14 mouse cellular contexts compared by ENCODE assay signal in genomic region chr2:24923561-24923960, GRCm38 (mm10). TPM values are rescaled to one million over a fixed set of nuclear protein-coding genes. Genes with fewer than 3 reads are reported as not detected.
DNase-seq lines count a peak whose midpoint lies in the region; ATAC-seq and TF ChIP-seq lines count a peak whose summit lies in the region.
"Had no signal": no experiment of that assay in that cellular context is flagged by ENCODE, and none has a peak within 500 bp of the region (broad histone marks: within the 10 kb centered on the region; RNA-seq: fewer than 3 reads in every experiment).

No protein-coding gene starts in this region.

- TF ChIP-seq CTCF in heart, adult 2 months (IDR thresholded peaks at IDR 0.05) = peak; percentile 65
- peak; percentile 56 for TF ChIP-seq CTCF in lung, embryonic 14.5 days (IDR thresholded peaks at IDR 0.05; ENCODE audit: low read depth)
- 0 out of 2 replicates have a peak, but pooled peaks have one; percentile 9 for TF ChIP-seq CTCF in bone marrow, adult 2 months (IDR thresholded peaks at IDR 0.05; ENCODE audit: control insufficient read depth, insufficient read depth, low read length)

- no peak for TF ChIP-seq EP300 in heart, adult 2 months (IDR thresholded peaks at IDR 0.05; ENCODE audit: insufficient read depth, low read depth, low read length)

- no peak overlapping the region for H3K4me2 ChIP-seq in lung, embryonic 14.5 days
- H3K4me2 ChIP-seq: hindbrain, embryonic 15.5 days; neural tube, embryonic 13.5 days had no signal

- H3K4me3 ChIP-seq in heart, adult 2 months = no peak overlapping the region
- no peak overlapping the region for H3K4me3 ChIP-seq in lung, embryonic 14.5 days (ENCODE audit: low read depth, low read length)
- H3K4me3 ChIP-seq in bone marrow, adult 2 months (replicated peaks; ENCODE audit: control insufficient read depth, low read depth, low read length) = no peak overlapping the region
- H3K4me3 ChIP-seq: erythroblast, embryonic 14.5 days; hindbrain, embryonic 15.5 days; neural tube, embryonic 13.5 days had no signal

- WGBS in heart, adult 2 months = 31% methylated on average over 2 of the region's 2 CpGs
- 39% methylated on average over 2 of the region's 2 CpGs for WGBS in lung, embryonic 14.5 days
- WGBS in bone marrow, adult 2 months = 60% methylated on average over 2 of the region's 2 CpGs

- no peak for TF ChIP-seq POLR2A in heart, adult 2 months (IDR thresholded peaks at IDR 0.05; ENCODE audit: insufficient read depth, low read depth, low read length)
- no peak for TF ChIP-seq POLR2A in bone marrow, adult 2 months (IDR thresholded peaks at IDR 0.05; ENCODE audit: borderline replicate concordance, control insufficient read depth, low read depth, low read length)

- H3K27ac ChIP-seq in heart, adult 2 months = no peak overlapping the region
- H3K27ac ChIP-seq in lung, embryonic 14.5 days (ENCODE audit: low read depth) = no peak overlapping the region
- H3K27ac ChIP-seq in bone marrow, adult 2 months (ENCODE audit: control insufficient read depth, insufficient read depth, low read depth, low read length, poor library complexity) = no peak overlapping the region
- H3K27ac ChIP-seq: hindbrain, embryonic 15.5 days; macrophage; neural tube, embryonic 13.5 days had no signal

- no peaks in the 10 kb centered on the region for H3K27me3 ChIP-seq in heart, adult 2 months (ENCODE audit: control insufficient read depth, insufficient read depth, low read length)
- no peaks in the 10 kb centered on the region for H3K27me3 ChIP-seq in lung, embryonic 14.5 days (ENCODE audit: insufficient read depth, low read length)
- H3K27me3 ChIP-seq: hindbrain, embryonic 15.5 days; neural tube, embryonic 13.5 days had no signal

- no peaks in the 10 kb centered on the region for H3K36me3 ChIP-seq in heart, adult 2 months (ENCODE audit: control insufficient read depth, insufficient read depth, low read length)
- no peaks in the 10 kb centered on the region for H3K36me3 ChIP-seq in lung, embryonic 14.5 days (ENCODE audit: insufficient read depth)

- no peaks in the 10 kb centered on the region for H3K9me3 ChIP-seq in lung, embryonic 14.5 days (ENCODE audit: low read depth, low read length)
- H3K9me3 ChIP-seq: hindbrain, embryonic 15.5 days; neural tube, embryonic 13.5 days had no signal

- no peak for ATAC-seq in lung, embryonic 14.5 days (ENCODE audit: insufficient read depth)

- intact Hi-C loops in heart, adult 2 months (cut with DNase I) = no loop called here

- no peak for DNase-seq in heart, adult 2 months
- no peak for DNase-seq in heart, adult 11 months
- DNase-seq in lung, embryonic 14.5 days = peak; percentile 64
- no peak for DNase-seq in lung, postnatal 25 days (ENCODE audit: low spot score)
- peak; percentile 51 for DNase-seq in retina, postnatal 1 day
- no peak for DNase-seq in neural tube, embryonic 10.5 days (ENCODE audit: extremely low spot score, low spot score)
- no peak for DNase-seq in thymus, postnatal 14 days
- DNase-seq: cerebellum, adult 11 months; thymus, postnatal 4 days had no signal

- H3K9ac ChIP-seq in heart, adult 2 months (ENCODE audit: low read depth, low read length) = no peak overlapping the region
- no peak overlapping the region for H3K9ac ChIP-seq in lung, embryonic 14.5 days
- H3K9ac ChIP-seq: hindbrain, embryonic 15.5 days; neural tube, embryonic 13.5 days had no signal

- peaks cover 8% of the 10 kb centered on the region for H3K4me1 ChIP-seq in heart, adult 2 months (ENCODE audit: control insufficient read depth, insufficient read depth, low read length)
- 0 out of 2 replicates have a peak, but pooled peaks cover 4% of the 10 kb centered on the region for H3K4me1 ChIP-seq in lung, embryonic 14.5 days (ENCODE audit: insufficient read depth)
- H3K4me1 ChIP-seq in bone marrow, adult 2 months (ENCODE audit: control insufficient read depth, insufficient read depth, low read length) = no peaks in the 10 kb centered on the region
- H3K4me1 ChIP-seq: hindbrain, embryonic 15.5 days; neural tube, embryonic 13.5 days had no signal

- no peaks in the 10 kb centered on the region for H3K79me2 ChIP-seq in heart, adult 2 months (replicated peaks; ENCODE audit: control insufficient read depth, insufficient read depth, low read length)

RNA-seq across cellular contexts. Expression of gene Ehmt1, which starts 4.1 kb away (rescaled TPM):
- total RNA-seq in heart, adult 2 months (2021) = 10 to 100 TPM; 29.8 to 33.2 TPM
- 27.0 and 47.8 TPM in 2 replicates for polyA plus RNA-seq in heart, adult 2 months (2012; rRNA removed)
- polyA plus RNA-seq in lung, embryonic 14.5 days (2014; fragmentation: Nextera tagmentation; extraction: Ambion mirVana) = 89.2 and 94.5 TPM in 2 replicates
- polyA plus RNA-seq in bone marrow, adult 2 months (2011; ENCODE audit: insufficient read depth, insufficient read length, low replicate concordance, missing spikeins) = 18.0 and 31.3 TPM in 2 replicates

RNA-seq across cellular contexts. Expression of gene Arrdc1, which starts 11.5 kb away (rescaled TPM):
- 1 to 10 TPM; 4.5 to 5.7 TPM for total RNA-seq in heart, adult 2 months (2021)
- polyA plus RNA-seq in heart, adult 2 months (2012; rRNA removed) = 21.8 and 27.1 TPM in 2 replicates
- polyA plus RNA-seq in lung, embryonic 14.5 days (2014; fragmentation: Nextera tagmentation; extraction: Ambion mirVana) = 76.4 and 79.2 TPM in 2 replicates
- polyA plus RNA-seq in bone marrow, adult 2 months (2011; ENCODE audit: insufficient read depth, insufficient read length, low replicate concordance, missing spikeins) = 77.0 and 140 TPM in 2 replicates

RNA-seq across cellular contexts. Expression of gene Zmynd19, which starts 26.0 kb away (rescaled TPM):
- total RNA-seq in heart, adult 2 months (2021) = 10 to 100 TPM; 16.7 to 17.5 TPM
- polyA plus RNA-seq in heart, adult 2 months (2012; rRNA removed) = 6.4 and 10.0 TPM in 2 replicates
- polyA plus RNA-seq in lung, embryonic 14.5 days (2014; fragmentation: Nextera tagmentation; extraction: Ambion mirVana) = 20.8 and 23.3 TPM in 2 replicates
- 13.1 and 15.4 TPM in 2 replicates for polyA plus RNA-seq in bone marrow, adult 2 months (2011; ENCODE audit: insufficient read depth, insufficient read length, low replicate concordance, missing spikeins)

RNA-seq across cellular contexts. Expression of gene Dph7, which starts 38.6 kb away (rescaled TPM):
- 1 to 10 TPM; 4.0 to 4.4 TPM for total RNA-seq in heart, adult 2 months (2021)
- 6.9 and 10.2 TPM in 2 replicates for polyA plus RNA-seq in heart, adult 2 months (2012; rRNA removed)
- 26.4 and 29.3 TPM in 2 replicates for polyA plus RNA-seq in lung, embryonic 14.5 days (2014; fragmentation: Nextera tagmentation; extraction: Ambion mirVana)
- polyA plus RNA-seq in bone marrow, adult 2 months (2011; ENCODE audit: insufficient read depth, insufficient read length, low replicate concordance, missing spikeins) = 6.4 and 15.3 TPM in 2 replicates

RNA-seq across cellular contexts. Expression of gene Mrpl41, which starts 51.3 kb away (rescaled TPM):
- total RNA-seq in heart, adult 2 months (2021) = 10 to 100 TPM; 80.9 to 97.0 TPM
- polyA plus RNA-seq in heart, adult 2 months (2012; rRNA removed) = 82.0 and 90.0 TPM in 2 replicates
- 106 and 115 TPM in 2 replicates for polyA plus RNA-seq in lung, embryonic 14.5 days (2014; fragmentation: Nextera tagmentation; extraction: Ambion mirVana)
- polyA plus RNA-seq in bone marrow, adult 2 months (2011; ENCODE audit: insufficient read depth, insufficient read length, low replicate concordance, missing spikeins) = 46.5 and 61.1 TPM in 2 replicates

Comparison
In these comparisons a context has a peak if more than half of its experiments do, and no peak if none do; other contexts are left out.
1. DNase-seq: peak in lung, embryonic 14.5 days (single experiment) and retina, postnatal 1 day (single experiment); none in heart, adult 2 months (0 of 2), heart, adult 11 months (single experiment), lung, postnatal 25 days (single experiment), neural tube, embryonic 10.5 days (single experiment) and thymus, postnatal 14 days (single experiment).
2. CTCF ChIP-seq: peak in every context shown above with its lines; median percentile 65 in heart, adult 2 months; 56 in lung, embryonic 14.5 days; 9 in bone marrow, adult 2 months.